Mouse (Mus musculus): ENCODE measurements around the gene Mob3a.

- TF ChIP-seq CTCF (IDR thresholded peaks at IDR 0.05; ENCODE audit: low read depth) (no peak), EP300 (IDR thresholded peaks at IDR 0.05; ENCODE audit: low read depth) (no peak)
Measured at GRCm38 (mm10) chr10:80665016-80665380, 36.8 kb downstream of the Mob3a start.
